Mouse (Mus musculus): ENCODE measurements around the gene Ppt2. TPM values are rescaled to one million over a fixed set of nuclear protein-coding genes. Genes with fewer than 3 reads are reported as not detected.

Ppt2 gene
- total and polyA plus RNA-seq, 3 experiments = 5.5 to 35.1 (median 17.1) TPM

GRCm38 (mm10) chr17:34662978-34663377 lies 34.7 kb upstream of the Ppt2 start:
- no peaks in the 10 kb centered on the region for H3K9me3 ChIP-seq (replicated peaks)
- no peak overlapping the region for H3K4me3 ChIP-seq (ENCODE audit: low read depth, low read length)
- H3K4me1 ChIP-seq (ENCODE audit: insufficient read depth, low read depth, low read length) = peaks cover 13% of the 10 kb centered on the region
- DNase-seq (ENCODE audit: low spot score) = no peak
- no peaks in the 10 kb centered on the region for H3K36me3 ChIP-seq (replicated peaks)
- peaks cover 42% of the 10 kb centered on the region for H3K27me3 ChIP-seq (ENCODE audit: insufficient read depth, low read length)
- ATAC-seq (ENCODE audit: extremely low read depth, insufficient number of reproducible peaks, low FRiP score, poor library complexity, severe bottlenecking) = no peak
- no peak for TF ChIP-seq GATA2 (IDR thresholded peaks at IDR 0.05; ENCODE audit: borderline replicate concordance, low read depth, low read length)
- TF ChIP-seq POLR2AphosphoS5 (IDR thresholded peaks at IDR 0.05; ENCODE audit: insufficient replicate concordance, low read depth, low read length) = no peak; the same call in 1 of the 2 replicates
- no peak for TF ChIP-seq TAL1 (conservative IDR thresholded peaks at IDR 0.05; ENCODE audit: low read depth, low read length)

- H3K9me3 ChIP-seq (replicated peaks) = no peaks in the 10 kb centered on the region
- H3K4me3 ChIP-seq (ENCODE audit: low read depth, low read length) = no peak overlapping the region
- H3K36me3 ChIP-seq (replicated peaks) = no peaks in the 10 kb centered on the region
- DNase-seq (ENCODE audit: low spot score) (no peak), ATAC-seq (ENCODE audit: extremely low read depth, insufficient number of reproducible peaks, low FRiP score, poor library complexity, severe bottlenecking) (no peak)
- H3K27me3 ChIP-seq (ENCODE audit: insufficient read depth, low read length) = peaks cover 42% of the 10 kb centered on the region
- no peak for TF ChIP-seq GATA2 (IDR thresholded peaks at IDR 0.05; ENCODE audit: borderline replicate concordance, low read depth, low read length)
- TF ChIP-seq TAL1 (conservative IDR thresholded peaks at IDR 0.05; ENCODE audit: low read depth, low read length) = no peak
- no peak for TF ChIP-seq CTCF (IDR thresholded peaks at IDR 0.05; ENCODE audit: low read depth, low read length)
- TF ChIP-seq POLR2AphosphoS5 (IDR thresholded peaks at IDR 0.05; ENCODE audit: insufficient replicate concordance, low read depth, low read length) = no peak
- TF ChIP-seq GATA1 (IDR thresholded peaks at IDR 0.05; ENCODE audit: borderline replicate concordance, low read length) = no peak
- H3K4me1 ChIP-seq (ENCODE audit: insufficient read depth, low read depth, low read length) = peaks cover 13% of the 10 kb centered on the region
Observed at GRCm38 (mm10) chr17:34662468-34662867, 34.2 kb upstream of the Ppt2 start.

- Histone ChIP-seq H3K9me3 (replicated peaks) (no peaks in the 10 kb centered on the region), H3K4me1 (ENCODE audit: insufficient read depth, low read depth, low read length) (peaks cover 16% of the 10 kb centered on the region), H3K4me3 (ENCODE audit: low read depth, low read length) (no peak overlapping the region), H3K27me3 (ENCODE audit: insufficient read depth, low read length) (peaks cover 47% of the 10 kb centered on the region), H3K36me3 (replicated peaks) (no peaks in the 10 kb centered on the region)
- DNase-seq (ENCODE audit: low spot score) = no peak
- no peak for TF ChIP-seq CTCF (IDR thresholded peaks at IDR 0.05; ENCODE audit: low read depth, low read length)
- no peak for TF ChIP-seq GATA2 (IDR thresholded peaks at IDR 0.05; ENCODE audit: borderline replicate concordance, low read depth, low read length)
- TF ChIP-seq TAL1 (conservative IDR thresholded peaks at IDR 0.05; ENCODE audit: low read depth, low read length) = no peak
- TF ChIP-seq GATA1 (IDR thresholded peaks at IDR 0.05; ENCODE audit: borderline replicate concordance, low read length) = no peak
- no peak for TF ChIP-seq POLR2AphosphoS5 (IDR thresholded peaks at IDR 0.05; ENCODE audit: insufficient replicate concordance, low read depth, low read length)
- no peak for ATAC-seq (ENCODE audit: extremely low read depth, insufficient number of reproducible peaks, low FRiP score, poor library complexity, severe bottlenecking)
Observed at GRCm38 (mm10) chr17:34661121-34661591, 32.8 kb upstream of the Ppt2 start.

DNA sequence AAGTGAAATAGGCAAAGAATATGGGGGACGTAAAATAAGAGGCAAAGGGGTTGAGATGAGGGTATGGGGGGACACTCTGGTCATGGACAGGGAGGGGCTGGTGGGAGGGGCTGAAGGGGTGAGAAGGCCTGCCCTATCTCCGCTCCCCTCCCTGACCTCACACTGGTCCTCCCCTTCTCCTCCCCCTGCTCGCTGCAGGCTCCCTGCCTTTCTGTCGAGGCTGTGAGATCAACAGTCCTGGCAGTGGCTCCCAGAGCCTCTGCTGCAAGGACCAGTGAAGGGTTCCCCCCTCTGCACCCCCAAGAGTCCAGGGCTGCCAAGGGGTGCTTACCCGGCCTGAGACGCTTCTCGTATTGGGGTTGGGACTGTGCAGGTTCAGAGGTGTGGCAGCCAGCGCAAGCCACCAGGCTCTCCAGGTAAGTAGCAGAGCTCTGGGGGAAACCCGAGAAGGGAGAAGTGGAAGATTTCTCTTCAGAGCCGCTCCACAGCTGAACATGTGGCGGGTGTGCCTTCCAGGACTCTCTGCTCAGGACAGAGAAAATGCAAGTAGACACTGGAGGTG lies 32.0 kb upstream of the Ppt2 start:
- TF ChIP-seq GATA1 (IDR thresholded peaks at IDR 0.05; ENCODE audit: borderline replicate concordance, low read length) (no peak), TAL1 (conservative IDR thresholded peaks at IDR 0.05; ENCODE audit: low read depth, low read length) (no peak), GATA2 (IDR thresholded peaks at IDR 0.05; ENCODE audit: borderline replicate concordance, low read depth, low read length) (no peak), CTCF (IDR thresholded peaks at IDR 0.05; ENCODE audit: low read depth, low read length) (no peak)
- peaks cover 7% of the 10 kb centered on the region for H3K36me3 ChIP-seq (replicated peaks)
- H3K27me3 ChIP-seq (ENCODE audit: insufficient read depth, low read length) = peaks cover 48% of the 10 kb centered on the region
- ATAC-seq (ENCODE audit: extremely low read depth, insufficient number of reproducible peaks, low FRiP score, poor library complexity, severe bottlenecking) (no peak), DNase-seq (ENCODE audit: low spot score) (no peak)
- H3K4me1 ChIP-seq (ENCODE audit: insufficient read depth, low read depth, low read length) = peaks cover 24% of the 10 kb centered on the region
- H3K4me3 ChIP-seq (ENCODE audit: low read depth, low read length) = no peak overlapping the region
- no peaks in the 10 kb centered on the region for H3K9me3 ChIP-seq (replicated peaks)

- Histone ChIP-seq H3K9me3 (replicated peaks) (no peaks in the 10 kb centered on the region), H3K4me3 (ENCODE audit: low read depth, low read length) (no peak overlapping the region), H3K27me3 (ENCODE audit: insufficient read depth, low read length) (peaks cover 48% of the 10 kb centered on the region), H3K36me3 (replicated peaks) (peaks cover 12% of the 10 kb centered on the region), H3K4me1 (ENCODE audit: insufficient read depth, low read depth, low read length) (peaks cover 29% of the 10 kb centered on the region)
- DNase-seq (ENCODE audit: low spot score) (no peak), ATAC-seq (ENCODE audit: extremely low read depth, insufficient number of reproducible peaks, low FRiP score, poor library complexity, severe bottlenecking) (no peak)
- no peak for TF ChIP-seq TAL1 (conservative IDR thresholded peaks at IDR 0.05; ENCODE audit: low read depth, low read length)
- TF ChIP-seq GATA1 (IDR thresholded peaks at IDR 0.05; ENCODE audit: borderline replicate concordance, low read length) = no peak
- no peak for TF ChIP-seq GATA2 (IDR thresholded peaks at IDR 0.05; ENCODE audit: borderline replicate concordance, low read depth, low read length)
- no peak for TF ChIP-seq CTCF (IDR thresholded peaks at IDR 0.05; ENCODE audit: low read depth, low read length)
- no peak for TF ChIP-seq POLR2AphosphoS5 (IDR thresholded peaks at IDR 0.05; ENCODE audit: insufficient replicate concordance, low read depth, low read length)
Observed at GRCm38 (mm10) chr17:34659897-34660214, 31.5 kb upstream of the Ppt2 start.

- ATAC-seq (ENCODE audit: extremely low read depth, insufficient number of reproducible peaks, low FRiP score, poor library complexity, severe bottlenecking) = no peak
Observed at GRCm38 (mm10) chr17:34659181-34659896, 31.0 kb upstream of the Ppt2 start.

More at GRCm38 (mm10) chr17:34659181-34659896, 31.0 kb upstream of the Ppt2 start:
- DNase-seq (ENCODE audit: low spot score) = no peak
- Histone ChIP-seq H3K27me3 (ENCODE audit: insufficient read depth, low read length) (peaks cover 48% of the 10 kb centered on the region), H3K4me3 (ENCODE audit: low read depth, low read length) (no peak overlapping the region), H3K9me3 (replicated peaks) (no peaks in the 10 kb centered on the region), H3K36me3 (replicated peaks) (peaks cover 17% of the 10 kb centered on the region), H3K4me1 (ENCODE audit: insufficient read depth, low read depth, low read length) (peaks cover 29% of the 10 kb centered on the region)
- TF ChIP-seq POLR2AphosphoS5 (IDR thresholded peaks at IDR 0.05; ENCODE audit: insufficient replicate concordance, low read depth, low read length) (no peak), TAL1 (conservative IDR thresholded peaks at IDR 0.05; ENCODE audit: low read depth, low read length) (no peak), GATA1 (IDR thresholded peaks at IDR 0.05; ENCODE audit: borderline replicate concordance, low read length) (no peak), CTCF (IDR thresholded peaks at IDR 0.05; ENCODE audit: low read depth, low read length) (no peak), GATA2 (IDR thresholded peaks at IDR 0.05; ENCODE audit: borderline replicate concordance, low read depth, low read length) (no peak)
